Mouse (Mus musculus): ENCODE measurements around the gene Cdk5rap2.

Gene Cdk5rap2

DNA sequence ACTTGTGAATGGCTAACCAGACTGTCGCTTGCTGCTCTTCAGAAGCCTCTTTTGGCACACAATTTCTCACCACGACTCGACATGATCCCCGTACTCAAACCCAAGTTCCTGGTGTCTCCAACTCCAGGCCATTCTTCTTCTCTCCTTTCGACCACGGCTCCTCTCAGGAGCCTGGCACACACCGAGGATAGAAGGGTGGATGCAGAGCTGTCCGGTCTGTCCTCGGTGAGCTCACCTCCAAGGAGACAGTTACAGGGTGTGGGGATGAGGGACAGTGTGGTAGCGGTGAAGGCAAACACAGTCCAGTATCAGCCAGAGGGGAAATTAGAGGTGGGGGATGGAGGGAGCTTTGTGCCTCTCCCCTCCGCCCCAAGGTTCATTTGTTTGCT, 149.8 kb downstream of the Cdk5rap2 start:
- DNase-seq (ENCODE audit: low spot score), result no peak

DNA sequence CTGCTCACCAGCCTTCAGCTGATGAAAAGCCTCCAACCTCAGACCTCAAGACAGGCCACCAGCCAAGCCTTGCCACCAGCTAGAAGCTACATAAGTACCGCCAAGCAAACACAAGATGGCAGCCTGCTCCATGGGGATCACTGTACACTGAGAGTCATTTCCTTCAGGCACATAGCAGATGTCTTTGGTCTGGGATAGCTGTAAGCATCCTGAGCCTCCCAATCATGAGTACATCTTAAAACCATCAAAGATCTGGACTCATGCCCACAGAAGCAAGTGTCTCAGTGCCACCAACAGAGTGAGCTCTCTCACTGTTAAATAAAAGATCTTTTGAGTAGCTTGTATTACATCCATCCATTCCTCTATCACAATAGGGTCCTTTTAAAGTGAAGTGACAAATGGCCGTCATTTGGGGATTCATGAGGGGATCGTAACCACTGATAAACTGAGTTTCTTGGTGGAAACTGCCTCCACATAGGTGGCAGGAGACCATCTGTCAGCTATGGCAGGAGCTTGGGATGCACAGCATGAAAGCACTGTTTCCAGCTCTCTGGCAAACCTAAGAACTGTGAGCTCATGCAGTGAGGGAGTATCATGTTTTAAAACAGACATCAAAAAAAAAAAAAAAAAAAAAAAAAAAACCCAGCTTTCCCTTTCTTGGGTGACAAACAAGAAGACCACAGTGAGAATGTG, 150.4 kb downstream of the Cdk5rap2 start:
- DNase-seq (ENCODE audit: low spot score), result no peak

DNA sequence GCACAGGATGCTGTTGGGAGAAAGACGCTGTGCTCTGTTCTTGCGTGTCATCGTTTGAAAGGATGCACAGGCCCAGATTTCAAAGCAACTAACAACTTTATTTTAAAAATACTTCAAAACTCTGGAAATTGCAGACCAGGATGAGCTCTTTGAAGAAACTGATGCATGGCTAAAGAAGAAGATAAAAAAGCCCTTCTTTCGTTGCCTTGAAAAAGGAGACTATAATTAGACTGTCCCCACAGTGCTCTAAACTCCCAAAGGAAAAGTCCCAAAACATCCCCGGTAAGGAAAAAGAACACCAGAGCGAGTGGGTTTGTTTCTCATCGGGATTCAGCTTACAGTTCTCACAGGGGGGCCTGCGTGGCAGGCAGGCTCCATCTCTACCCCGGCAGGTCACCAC, 151.4 kb downstream of the Cdk5rap2 start:
- DNase-seq (ENCODE audit: low spot score), result no peak

DNA sequence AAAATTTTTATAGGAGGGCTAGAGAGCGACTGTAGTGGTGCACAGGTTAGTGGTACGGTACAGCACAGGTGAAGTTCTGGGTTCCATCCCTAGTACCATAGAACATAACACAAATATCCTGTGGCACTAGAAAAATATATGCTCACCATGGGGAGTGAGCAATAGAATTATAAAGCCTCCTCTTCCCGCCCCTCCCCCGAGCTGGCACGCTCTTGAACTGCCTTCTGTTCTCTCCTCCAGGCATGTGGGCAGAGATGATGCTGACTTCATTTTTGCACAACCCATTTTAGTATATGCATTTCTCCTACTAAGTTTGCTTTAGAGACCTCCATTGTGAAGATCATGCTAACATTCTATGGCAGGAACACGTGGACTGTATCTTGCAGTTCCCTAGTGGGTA, 152.0 kb downstream of the Cdk5rap2 start:
- DNase-seq (ENCODE audit: low spot score), result no peak

DNA sequence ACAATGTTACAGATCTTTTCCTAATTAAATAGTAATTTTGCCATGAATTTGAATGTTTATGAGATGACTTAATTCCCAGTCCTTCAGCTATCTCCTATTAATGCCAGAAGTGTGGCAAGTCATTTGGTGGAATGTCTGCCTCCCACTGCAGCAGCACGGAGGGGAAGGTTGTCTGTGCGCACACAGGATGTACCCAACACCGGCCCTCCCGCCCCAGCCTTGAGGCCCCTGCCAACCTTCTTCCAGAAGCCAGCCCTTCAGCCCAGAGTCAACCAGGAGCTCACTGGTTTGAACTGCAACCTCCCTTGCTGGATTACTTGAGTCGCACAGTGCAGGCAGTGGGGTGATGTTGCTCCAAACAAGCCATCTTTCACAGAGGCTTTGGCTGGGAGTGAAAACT, 158.5 kb downstream of the Cdk5rap2 start:
- DNase-seq (ENCODE audit: low spot score), result no peak

DNA sequence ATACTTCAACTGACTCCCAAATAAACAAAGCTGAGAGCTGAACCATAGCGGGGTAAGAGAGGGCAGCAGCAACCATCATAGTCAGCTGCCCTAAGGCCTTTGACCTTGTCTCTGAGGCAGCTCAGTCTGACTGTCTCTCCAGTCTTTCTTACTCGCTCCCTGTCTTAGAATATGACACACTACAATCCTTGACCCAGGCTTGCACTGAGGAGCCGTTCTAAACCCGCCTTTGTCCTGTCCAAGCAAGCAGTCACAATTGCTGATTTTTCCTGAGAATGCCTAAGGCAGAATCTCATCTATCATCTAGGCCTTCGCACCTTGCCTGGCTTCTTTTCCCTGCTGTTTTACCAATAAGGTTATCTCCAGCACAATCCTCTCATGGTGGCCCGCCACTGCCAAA, 164.5 kb downstream of the Cdk5rap2 start:
- DNase-seq (ENCODE audit: low spot score), result no peak

DNA sequence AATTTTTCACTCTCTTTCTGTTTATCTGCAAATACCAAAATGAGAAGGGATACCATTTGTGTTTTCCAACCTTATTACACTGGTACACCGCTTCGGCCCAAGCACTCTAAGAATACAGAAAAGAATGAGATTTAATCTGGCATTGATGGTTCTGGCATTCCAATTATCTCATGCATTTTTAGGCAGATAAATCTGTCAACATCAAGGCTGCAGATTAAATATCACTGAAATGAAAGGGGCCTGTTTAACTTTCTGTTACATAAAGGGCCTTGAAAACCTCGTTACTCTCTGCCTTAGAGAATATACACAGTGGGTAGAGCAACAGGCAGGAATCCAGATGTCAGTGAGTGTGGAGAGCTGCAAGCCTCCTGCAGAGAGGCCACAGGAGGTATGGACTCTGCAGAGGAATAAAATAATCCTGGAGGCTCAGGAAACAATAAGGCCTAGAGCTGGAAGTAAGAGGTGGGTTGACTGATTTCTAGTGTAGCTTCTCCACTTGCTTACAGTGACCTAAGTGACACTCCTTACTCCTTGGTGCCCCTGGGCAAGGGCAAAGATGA, 166.6 kb downstream of the Cdk5rap2 start:
- DNase-seq (ENCODE audit: low spot score), result no peak

DNA sequence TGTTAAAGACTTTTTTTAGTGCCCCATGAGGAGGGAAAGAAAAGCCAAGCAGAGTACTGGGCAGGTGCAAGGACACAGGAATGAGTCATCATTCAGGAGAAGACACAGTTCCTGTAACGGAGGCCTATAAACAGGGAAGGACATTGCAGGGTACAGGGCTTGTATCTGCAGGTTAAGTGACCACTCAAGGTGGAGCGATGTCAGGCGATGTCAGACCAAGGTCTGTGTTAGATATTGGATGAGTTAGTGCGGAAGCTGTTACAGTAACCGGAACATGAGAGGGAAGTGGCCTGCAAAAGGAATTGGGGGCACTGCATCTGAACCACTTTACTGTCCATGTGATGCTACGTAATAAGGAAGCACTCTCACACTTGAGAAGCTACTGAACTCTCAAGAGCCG, 170.5 kb downstream of the Cdk5rap2 start:
- DNase-seq (ENCODE audit: low spot score), result no peak

DNA sequence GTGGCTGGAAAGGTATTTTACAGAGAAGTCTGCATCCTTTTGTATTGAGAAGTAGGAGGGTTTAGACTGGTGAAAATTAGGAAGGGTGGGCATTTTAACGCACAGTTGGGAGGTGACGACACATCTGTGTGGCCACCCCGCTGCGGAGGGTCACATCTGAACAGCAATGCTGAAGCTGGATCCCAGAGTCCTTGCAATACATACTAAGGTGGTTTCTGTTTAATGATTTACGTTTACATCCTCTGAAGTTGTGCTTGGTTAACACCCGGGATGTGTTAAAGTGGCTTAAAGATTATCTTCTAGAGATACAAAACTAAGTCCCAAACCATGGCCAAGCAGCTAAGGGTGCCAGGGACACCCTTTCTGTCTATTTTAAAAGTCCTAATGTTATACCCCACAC, 171.4 kb downstream of the Cdk5rap2 start:
- no peak for DNase-seq (ENCODE audit: low spot score)

DNA sequence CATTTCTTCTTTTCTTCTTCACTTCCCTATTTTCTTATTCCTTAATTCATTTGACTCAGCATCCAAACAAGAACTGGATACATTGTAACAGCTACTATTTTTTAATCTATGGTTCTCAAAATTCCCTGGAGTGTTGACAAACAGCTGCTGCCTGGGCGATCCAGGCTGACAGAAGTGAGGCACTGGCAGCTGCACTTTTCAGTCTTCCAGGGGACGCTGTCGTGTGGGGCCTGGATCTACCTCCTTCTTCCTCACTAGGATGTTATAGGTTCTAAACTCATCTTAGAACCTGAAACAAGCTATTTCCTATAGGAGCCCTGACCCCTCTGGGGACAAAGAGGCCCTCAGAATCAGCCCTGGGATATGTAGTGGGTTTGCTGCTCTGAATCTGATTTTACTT, 177.9 kb downstream of the Cdk5rap2 start:
- DNase-seq (ENCODE audit: low spot score), result no peak

DNA sequence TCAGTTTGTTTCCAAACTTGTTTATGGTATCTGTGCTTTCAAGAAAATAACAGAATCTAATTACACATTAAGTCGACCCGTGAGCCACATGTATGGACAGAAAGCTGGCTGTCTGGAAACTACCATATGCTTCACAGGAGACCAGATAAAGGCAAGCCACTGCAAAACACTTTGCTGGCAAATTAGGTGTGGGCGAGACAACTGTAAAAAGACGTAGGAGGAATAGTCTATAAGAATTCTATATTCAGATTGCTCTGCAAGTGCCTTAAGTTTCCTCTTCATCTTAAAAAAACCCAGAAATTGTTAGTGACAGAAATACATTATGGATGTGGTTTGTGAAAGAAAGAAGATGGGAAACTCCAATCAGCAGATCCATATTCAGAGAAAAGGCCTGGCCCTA, 180.4 kb downstream of the Cdk5rap2 start:
- DNase-seq (ENCODE audit: low spot score), result no peak

DNA sequence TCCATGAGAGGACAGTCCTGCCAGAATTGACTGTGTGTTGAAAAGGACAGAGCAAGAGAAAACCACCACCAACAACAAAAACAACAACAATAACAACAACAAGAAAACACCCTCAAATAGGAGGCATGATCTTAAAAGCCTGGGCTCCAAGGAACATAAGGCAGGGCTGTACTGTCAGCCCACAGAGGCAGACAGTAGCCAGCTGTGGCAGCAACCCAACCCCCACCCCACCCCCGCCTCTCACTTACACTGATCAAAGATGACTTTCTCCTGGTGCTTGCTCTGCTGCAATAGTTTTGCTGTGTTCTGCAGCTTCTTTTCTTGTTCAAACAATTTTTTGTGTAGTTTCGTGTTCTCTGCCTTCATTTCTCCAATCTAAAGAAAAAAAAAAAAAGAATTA, 181.9 kb downstream of the Cdk5rap2 start:
- no peak for DNase-seq (ENCODE audit: low spot score)

DNA sequence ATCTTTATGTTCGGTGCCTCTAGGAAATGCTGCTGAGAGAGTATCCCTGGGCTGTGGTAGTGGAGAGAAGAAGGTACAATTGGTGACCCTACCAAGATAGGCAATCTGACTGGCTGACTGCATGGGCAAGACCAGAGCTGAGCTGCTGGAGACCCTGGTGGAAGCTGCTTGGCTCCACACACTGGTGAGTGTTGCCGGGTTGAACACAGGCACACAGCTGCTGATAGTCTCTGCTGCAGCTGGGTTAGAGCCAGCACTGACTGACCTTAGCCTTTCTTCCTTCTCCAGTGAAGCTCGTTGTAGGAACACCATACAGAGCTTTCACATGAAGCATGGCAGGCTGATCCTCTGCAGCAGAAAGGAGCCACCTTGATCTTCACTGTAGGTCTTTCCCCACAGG, 182.6 kb downstream of the Cdk5rap2 start:
- no peak for DNase-seq (ENCODE audit: low spot score)

DNA sequence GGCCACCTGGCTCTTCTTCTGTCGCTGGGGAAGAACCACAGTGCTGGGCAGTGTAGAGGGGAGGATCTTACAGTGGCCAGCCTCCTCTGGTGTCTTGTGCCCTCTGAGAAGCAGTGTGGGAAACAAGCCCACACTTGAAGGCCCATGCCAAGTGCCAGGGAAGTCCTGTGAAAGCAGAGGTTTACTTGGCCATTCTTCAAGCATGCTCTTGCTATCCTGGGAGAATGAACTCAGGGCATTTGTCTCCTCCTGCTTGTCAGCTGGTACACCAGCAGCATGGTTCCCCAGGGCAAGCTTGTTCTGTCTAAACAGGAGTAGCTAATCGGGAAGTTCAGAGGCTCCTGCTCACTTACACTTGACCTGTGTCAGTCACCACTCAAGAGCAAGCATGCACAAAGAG, 185.7 kb downstream of the Cdk5rap2 start:
- no peak for DNase-seq (ENCODE audit: low spot score)

DNA sequence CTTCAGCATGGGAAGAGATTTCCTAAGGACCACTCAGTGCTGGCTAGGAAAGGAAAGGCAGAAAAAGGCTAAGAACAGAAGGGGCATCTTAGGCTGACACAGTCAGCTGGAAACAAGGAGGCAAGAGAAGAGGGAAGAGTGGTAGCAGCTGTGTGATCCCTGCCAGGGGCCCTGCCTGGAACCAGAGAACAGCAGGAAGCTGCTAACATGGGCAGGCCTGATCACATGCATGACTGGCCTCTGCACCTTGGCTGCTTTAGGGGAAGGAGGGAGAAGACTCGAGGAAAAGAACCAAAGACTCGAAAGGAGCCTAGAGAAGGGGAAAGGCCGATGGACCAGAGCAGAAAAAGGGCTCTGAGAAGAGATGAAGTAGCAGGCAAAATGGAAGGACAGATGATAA, 188.4 kb downstream of the Cdk5rap2 start:
- DNase-seq (ENCODE audit: low spot score), result no peak

DNA sequence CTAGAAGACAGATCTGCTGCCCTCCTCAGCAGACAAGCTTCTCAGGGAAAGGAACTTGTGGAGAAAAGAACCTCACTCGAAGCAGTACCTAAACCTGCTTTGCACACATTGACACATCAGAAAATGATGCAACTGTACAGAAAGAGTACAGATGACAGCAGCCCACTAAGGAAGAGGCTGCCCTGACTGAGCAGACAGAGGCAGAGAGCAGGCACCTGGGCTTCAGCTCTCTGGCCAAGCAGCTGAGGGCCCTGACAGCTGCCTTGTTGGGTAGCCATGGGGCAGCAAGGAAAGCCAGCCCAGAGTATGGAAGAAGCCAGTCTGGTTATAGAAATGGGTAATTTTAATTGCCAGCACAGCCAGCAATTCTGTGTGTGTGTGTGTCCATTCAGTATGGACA, 188.9 kb downstream of the Cdk5rap2 start:
- DNase-seq (ENCODE audit: low spot score), result no peak

DNA sequence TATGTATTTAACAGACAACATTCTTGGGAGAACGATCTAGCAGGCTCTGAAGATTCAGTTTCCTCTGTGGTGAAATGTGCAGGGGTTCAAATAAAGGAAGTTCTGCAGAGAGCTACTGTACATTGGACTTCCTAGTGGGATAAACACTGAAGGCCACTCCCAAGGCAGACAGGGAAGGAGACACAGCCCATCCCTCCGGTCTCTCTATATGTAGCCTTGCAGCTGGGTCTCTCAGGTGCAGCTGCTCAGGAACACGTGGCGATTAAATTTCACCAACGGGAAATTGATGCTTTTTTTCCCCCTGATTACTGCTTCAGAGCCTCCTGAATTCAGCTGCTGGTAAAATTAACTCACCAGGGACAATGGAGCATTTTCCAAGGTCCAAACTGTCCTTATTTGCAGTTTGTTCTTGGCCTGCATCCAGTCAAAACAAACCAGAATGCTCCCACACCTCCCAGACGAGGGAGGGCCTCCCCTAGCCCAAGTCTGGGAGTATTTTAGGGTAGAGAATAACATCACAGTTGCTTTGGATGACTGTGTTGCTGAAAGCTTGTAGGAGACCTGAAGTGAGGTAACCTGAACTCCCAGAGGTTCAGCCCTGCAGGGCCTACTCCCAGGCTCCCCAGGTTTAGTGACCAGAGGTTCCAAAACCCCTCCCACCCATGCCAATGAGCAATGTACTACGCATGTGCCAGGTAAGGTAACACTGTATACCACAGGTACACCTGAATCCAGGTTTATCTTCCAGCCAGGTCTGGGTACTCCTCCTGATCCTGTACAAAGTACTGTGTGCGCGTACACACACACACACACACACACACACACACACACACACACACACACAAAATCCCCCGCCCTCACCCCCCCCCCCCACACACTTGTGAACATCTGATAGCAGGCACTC, 189.7 kb downstream of the Cdk5rap2 start:
- no peak for DNase-seq (ENCODE audit: low spot score)

DNA sequence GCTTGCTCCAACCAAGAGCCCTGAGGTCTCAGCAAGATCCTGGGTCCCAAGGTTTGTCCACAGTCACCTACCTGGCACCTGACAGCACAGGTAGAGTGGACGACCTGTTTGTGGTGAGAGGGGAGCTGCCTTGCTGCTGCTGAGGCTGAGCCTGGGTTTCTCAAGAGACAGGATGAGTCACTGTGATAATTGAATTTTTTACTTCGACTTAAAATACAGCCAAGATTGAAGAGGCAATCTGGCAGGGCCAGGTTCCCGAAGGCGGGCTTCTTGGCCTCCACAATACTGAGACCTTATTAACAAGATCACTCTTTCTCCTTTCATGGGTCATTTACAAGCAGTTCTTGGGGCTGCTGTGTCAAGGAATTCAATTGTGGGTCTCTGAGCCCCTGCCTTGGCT, 190.5 kb downstream of the Cdk5rap2 start:
- no peak for DNase-seq (ENCODE audit: low spot score)

DNA sequence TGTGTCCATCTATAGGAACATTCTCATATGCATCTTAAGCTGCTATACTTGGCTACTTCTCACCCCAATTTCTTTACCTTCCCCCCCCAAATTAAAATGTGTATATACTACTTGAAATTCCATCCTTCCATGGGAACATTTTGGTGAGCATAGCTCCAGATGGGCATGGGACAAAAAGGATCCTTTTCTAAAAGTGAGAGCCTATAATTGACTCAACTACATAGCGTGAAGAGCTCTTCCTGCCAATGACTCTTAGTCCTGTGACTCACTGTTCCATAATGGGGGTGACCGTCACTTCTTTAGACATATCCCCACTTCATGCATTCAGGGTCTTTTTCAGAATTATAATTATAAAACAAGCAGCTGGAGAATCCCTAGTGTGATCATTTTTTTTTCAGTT, 224.3 kb downstream of the Cdk5rap2 start:
- no peak for DNase-seq (ENCODE audit: low spot score)
